Mouse (Mus musculus): ENCODE results near the gene Tmem242. TPM values are rescaled to one million over a fixed set of nuclear protein-coding genes. Genes with fewer than 3 reads are reported as not detected.

Gene Tmem242
- polyA plus RNA-seq, 1 experiment from 2014 or later, result 90.7 TPM

- Histone ChIP-seq H3K9ac (ENCODE audit: low read depth, low read length) (no peak overlapping the region), H3K9me3 (ENCODE audit: control insufficient read depth) (no peaks in the 10 kb centered on the region), H3K27me3 (replicated peaks; ENCODE audit: control insufficient read depth, insufficient read depth, low read length) (no peaks in the 10 kb centered on the region), H3K36me3 (ENCODE audit: control insufficient read depth, insufficient read depth) (no peaks in the 10 kb centered on the region), H3K4me1 (replicated peaks; ENCODE audit: control insufficient read depth, insufficient read depth, low read length) (0 out of 2 replicates have a peak, but pooled peaks cover 3% of the 10 kb centered on the region), H3K27ac (ENCODE audit: low read depth, low read length) (no peak overlapping the region), H3K4me2 (replicated peaks; ENCODE audit: low read depth) (peak overlapping the region; percentile 54), H3K4me3 (ENCODE audit: low read depth, low read length) (peak overlapping the region; percentile 3; the same call in 1 of the 2 replicates)
- 30% methylated on average over 8 of the region's 8 CpGs for WGBS
- peak; percentile 80 for ATAC-seq
- peak; percentile 96 for TF ChIP-seq CTCF (IDR thresholded peaks at IDR 0.05; ENCODE audit: low read depth)
Observed at GRCm38 (mm10) chr17:5402624-5403023, 37.4 kb downstream of the Tmem242 start.

GRCm38 (mm10) chr17:5402069-5402468 lies 38.0 kb downstream of the Tmem242 start:
- TF ChIP-seq CTCF (IDR thresholded peaks at IDR 0.05; ENCODE audit: low read depth), result peak; percentile 86
- Histone ChIP-seq H3K4me1 (replicated peaks; ENCODE audit: control insufficient read depth, insufficient read depth, low read length) (0 out of 2 replicates have a peak, but pooled peaks cover 3% of the 10 kb centered on the region), H3K4me2 (replicated peaks; ENCODE audit: low read depth) (peak overlapping the region; percentile 54), H3K9ac (ENCODE audit: low read depth, low read length) (no peak overlapping the region), H3K9me3 (ENCODE audit: control insufficient read depth) (no peaks in the 10 kb centered on the region), H3K27ac (ENCODE audit: low read depth, low read length) (no peak overlapping the region), H3K4me3 (ENCODE audit: low read depth, low read length) (peak overlapping the region; percentile 3; the same call in 1 of the 2 replicates), H3K36me3 (ENCODE audit: control insufficient read depth, insufficient read depth) (no peaks in the 10 kb centered on the region), H3K27me3 (replicated peaks; ENCODE audit: control insufficient read depth, insufficient read depth, low read length) (no peaks in the 10 kb centered on the region)
- ATAC-seq, result peak; percentile 40
- WGBS, result 8% methylated on average over 9 of the region's 9 CpGs

GRCm38 (mm10) chr17:5401288-5401687 lies 38.8 kb downstream of the Tmem242 start:
- Histone ChIP-seq H3K4me3 (ENCODE audit: low read depth, low read length) (no peak overlapping the region), H3K9me3 (ENCODE audit: control insufficient read depth) (no peaks in the 10 kb centered on the region), H3K9ac (ENCODE audit: low read depth, low read length) (no peak overlapping the region), H3K4me2 (replicated peaks; ENCODE audit: low read depth) (no peak overlapping the region), H3K36me3 (ENCODE audit: control insufficient read depth, insufficient read depth) (no peaks in the 10 kb centered on the region), H3K27me3 (replicated peaks; ENCODE audit: control insufficient read depth, insufficient read depth, low read length) (no peaks in the 10 kb centered on the region), H3K27ac (ENCODE audit: low read depth, low read length) (no peak overlapping the region), H3K4me1 (replicated peaks; ENCODE audit: control insufficient read depth, insufficient read depth, low read length) (0 out of 2 replicates have a peak, but pooled peaks cover 3% of the 10 kb centered on the region)
- WGBS, result 79% methylated on average over 10 of the region's 10 CpGs
- TF ChIP-seq CTCF (IDR thresholded peaks at IDR 0.05; ENCODE audit: low read depth), result no peak
- ATAC-seq, result no peak

- Histone ChIP-seq H3K4me1 (replicated peaks; ENCODE audit: control insufficient read depth, insufficient read depth, low read length) (0 out of 2 replicates have a peak, but pooled peaks cover 3% of the 10 kb centered on the region), H3K9ac (ENCODE audit: low read depth, low read length) (no peak overlapping the region), H3K36me3 (ENCODE audit: control insufficient read depth, insufficient read depth) (no peaks in the 10 kb centered on the region), H3K9me3 (ENCODE audit: control insufficient read depth) (no peaks in the 10 kb centered on the region), H3K27me3 (replicated peaks; ENCODE audit: control insufficient read depth, insufficient read depth, low read length) (no peaks in the 10 kb centered on the region), H3K27ac (ENCODE audit: low read depth, low read length) (no peak overlapping the region), H3K4me2 (replicated peaks; ENCODE audit: low read depth) (no peak overlapping the region), H3K4me3 (ENCODE audit: low read depth, low read length) (no peak overlapping the region)
- WGBS, result 63% methylated on average over 14 of the region's 14 CpGs
- ATAC-seq, result no peak
- no peak for TF ChIP-seq CTCF (IDR thresholded peaks at IDR 0.05; ENCODE audit: low read depth)
Observed at GRCm38 (mm10) chr17:5400435-5401090, 39.5 kb downstream of the Tmem242 start.

- Histone ChIP-seq H3K36me3 (ENCODE audit: control insufficient read depth, insufficient read depth) (no peaks in the 10 kb centered on the region), H3K27me3 (replicated peaks; ENCODE audit: control insufficient read depth, insufficient read depth, low read length) (no peaks in the 10 kb centered on the region), H3K4me1 (replicated peaks; ENCODE audit: control insufficient read depth, insufficient read depth, low read length) (0 out of 2 replicates have a peak, but pooled peaks cover 1% of the 10 kb centered on the region), H3K9me3 (ENCODE audit: control insufficient read depth) (no peaks in the 10 kb centered on the region), H3K9ac (ENCODE audit: low read depth, low read length) (no peak overlapping the region), H3K4me3 (ENCODE audit: low read depth, low read length) (no peak overlapping the region), H3K4me2 (replicated peaks; ENCODE audit: low read depth) (0 out of 2 replicates have a peak overlapping the region, but pooled peaks have one; percentile 10), H3K27ac (ENCODE audit: low read depth, low read length) (no peak overlapping the region)
- WGBS, result 31% methylated on average over 33 of the region's 33 CpGs
- peak; percentile 66 for ATAC-seq
- peak; percentile 99 for TF ChIP-seq CTCF (IDR thresholded peaks at IDR 0.05; ENCODE audit: low read depth)
Observed at GRCm38 (mm10) chr17:5397148-5398007, 42.7 kb downstream of the Tmem242 start.

- Histone ChIP-seq H3K27me3 (replicated peaks; ENCODE audit: control insufficient read depth, insufficient read depth, low read length) (no peaks in the 10 kb centered on the region), H3K4me2 (replicated peaks; ENCODE audit: low read depth) (no peak overlapping the region), H3K27ac (ENCODE audit: low read depth, low read length) (no peak overlapping the region), H3K4me3 (ENCODE audit: low read depth, low read length) (no peak overlapping the region), H3K4me1 (replicated peaks; ENCODE audit: control insufficient read depth, insufficient read depth, low read length) (no peaks in the 10 kb centered on the region), H3K36me3 (ENCODE audit: control insufficient read depth, insufficient read depth) (no peaks in the 10 kb centered on the region), H3K9me3 (ENCODE audit: control insufficient read depth) (no peaks in the 10 kb centered on the region), H3K9ac (ENCODE audit: low read depth, low read length) (no peak overlapping the region)
- ATAC-seq, result no peak
- TF ChIP-seq CTCF (IDR thresholded peaks at IDR 0.05; ENCODE audit: low read depth), result no peak
- 79% methylated on average over 5 of the region's 5 CpGs for WGBS
Observed at GRCm38 (mm10) chr17:5396213-5396612, 43.8 kb downstream of the Tmem242 start.
